Mouse (Mus musculus) heart, adult 2 months (tissue): ENCODE measurements at regions not wholly inside any gene's neighbourhood (a gene's known extent, or its start where the extent isn't known, plus 50 kb on each side); places are given as distances from the start of the nearest gene placed in this dataset.

Source experiments
- DNase-seq, 2 experiments: peaks; one replicate each; pipeline ENCODE4 v3.0.0; 2021
- H3K27ac ChIP-seq: fragments of 200-600 bp; 2 replicates; pipeline ENCODE4 v1.8.1; 2022
- H3K27me3 ChIP-seq: fragments of 200-500 bp; 2 replicates; pipeline ENCODE4 v1.6.1; 2012; ENCODE audit warnings: mild to moderate bottlenecking, low read length, inconsistent platforms, mixed read lengths; ENCODE audit not compliant: control insufficient read depth, insufficient read depth
- H3K36me3 ChIP-seq: fragments of 200-500 bp; 2 replicates; pipeline ENCODE4 v1.6.1; 2012; ENCODE audit warnings: low read length, inconsistent platforms; ENCODE audit not compliant: control insufficient read depth, insufficient read depth
- H3K4me1 ChIP-seq: fragments of 200-500 bp; 2 replicates; pipeline ENCODE4 v1.6.1; 2011; ENCODE audit warnings: low read length; ENCODE audit not compliant: control insufficient read depth, insufficient read depth
- H3K4me3 ChIP-seq: fragments of 200-600 bp; 2 replicates; pipeline ENCODE4 v1.8.1; 2022
- H3K79me2 ChIP-seq: fragments of 200-500 bp; replicated peaks from 2 replicates; pipeline ENCODE4 v1.6.1; 2012; ENCODE audit warnings: mild to moderate bottlenecking, inconsistent platforms, low read length, moderate library complexity, mixed read lengths; ENCODE audit not compliant: control insufficient read depth, insufficient read depth
- H3K9ac ChIP-seq: fragments of 200-500 bp; 2 replicates; pipeline ENCODE4 v1.6.1; 2012; ENCODE audit warnings: low read depth, mild to moderate bottlenecking, control low read depth, inconsistent platforms, low read length, mixed read lengths
- CTCF ChIP-seq: fragments of 200-600 bp; IDR thresholded peaks from 2 replicates; pipeline ENCODE4 v1.8.1; 2022; ENCODE audit warnings: antibody characterized with exemption, mild to moderate bottlenecking, moderate library complexity
- EP300 ChIP-seq: fragments of 200-500 bp; IDR thresholded peaks from 2 replicates; pipeline ENCODE4 v1.6.1; 2011; ENCODE audit warnings: low read depth, low read length, control low read depth; ENCODE audit not compliant: insufficient read depth
- POLR2A ChIP-seq: fragments of 200-500 bp; IDR thresholded peaks from 2 replicates; pipeline ENCODE4 v1.6.1; 2011; ENCODE audit warnings: mild to moderate bottlenecking, low read depth, low read length, control low read depth; ENCODE audit not compliant: insufficient read depth
- whole genome bisulfite sequencing: fragments of 180-500 bp; shearing (Covaris S2); methylation state at CpG from one replicate; pipeline ENCODE4 v1.1.7; 2018; 5-methylcytosine and 5-hydroxymethylcytosine counted together
- intact Hi-C: fragments of 180-260 bp; cut with DNase I; formaldehyde crosslinking; loops from one replicate; pipeline ENCODE4 v1.15.1; 2025

DNA sequence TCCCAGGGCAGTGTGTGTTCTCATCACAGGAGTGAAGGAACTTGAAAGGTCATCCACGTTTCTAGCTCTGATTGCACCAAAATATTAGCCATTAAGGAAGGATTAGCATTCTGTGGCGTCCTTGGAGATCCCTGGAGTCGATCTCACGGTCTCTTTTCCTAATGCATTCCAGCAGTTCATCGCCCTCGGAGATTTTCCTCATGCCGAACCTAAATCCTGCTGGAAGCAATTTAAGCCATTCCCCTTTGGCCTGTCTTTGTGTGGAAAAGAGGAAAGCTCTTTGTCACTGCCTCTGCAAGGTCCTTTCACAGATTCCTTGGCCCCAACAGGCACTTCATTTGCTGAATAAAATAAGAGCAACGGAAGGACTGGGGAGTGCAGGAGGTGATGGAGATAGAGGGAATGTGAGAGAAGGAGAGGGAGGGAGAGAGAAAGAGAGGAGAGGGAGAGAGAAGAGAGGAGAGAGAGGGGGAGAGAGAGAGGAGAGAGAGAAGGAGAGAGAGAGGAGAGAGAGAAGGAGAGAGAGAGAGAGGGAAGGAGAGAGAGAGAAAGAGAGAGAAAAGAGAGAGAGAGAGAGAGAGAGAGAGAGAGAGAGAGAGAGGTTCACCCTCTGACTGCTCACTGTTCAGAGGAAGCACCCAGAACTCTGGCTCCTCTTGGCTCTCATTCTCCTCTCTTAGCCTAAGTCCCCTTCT lies 177.2 kb upstream of the Zfp462 start:
- H3K4me1 ChIP-seq, result no peaks in the 10 kb centered on the region; the same call in 1 of the 2 replicates
- no peaks in the 10 kb centered on the region for H3K79me2 ChIP-seq
- 56% methylated on average over 8 of the region's 8 CpGs for WGBS
- intact Hi-C loops, result no loop called here
- TF ChIP-seq POLR2A, result no peak
- TF ChIP-seq EP300, result no peak
- no peaks in the 10 kb centered on the region for H3K36me3 ChIP-seq
- no peak overlapping the region for H3K9ac ChIP-seq
- no peaks in the 10 kb centered on the region for H3K27me3 ChIP-seq
- no peak for DNase-seq
- no peak overlapping the region for H3K27ac ChIP-seq
- no peak overlapping the region for H3K4me3 ChIP-seq

DNA sequence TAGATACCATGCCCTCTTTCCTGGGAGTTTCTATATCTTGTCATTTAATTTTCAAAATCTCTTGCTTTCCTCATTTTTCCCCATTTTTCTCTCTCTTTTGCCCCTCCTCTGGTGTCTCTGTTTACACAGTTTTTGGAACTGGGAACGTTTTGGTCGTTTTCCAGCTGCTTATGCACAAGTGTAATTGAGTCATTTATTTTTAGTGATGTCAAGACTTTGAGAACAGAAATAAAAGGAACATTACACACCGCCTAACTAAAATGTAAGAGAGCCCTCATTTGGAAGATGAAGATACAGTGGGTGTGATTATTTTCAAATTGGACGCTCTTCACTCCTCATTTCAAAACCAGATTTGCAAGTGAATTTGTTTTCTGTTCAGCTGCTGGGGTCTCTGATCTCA lies 176.0 kb upstream of the Zfp462 start:
- intact Hi-C loops, result no loop called here

DNA sequence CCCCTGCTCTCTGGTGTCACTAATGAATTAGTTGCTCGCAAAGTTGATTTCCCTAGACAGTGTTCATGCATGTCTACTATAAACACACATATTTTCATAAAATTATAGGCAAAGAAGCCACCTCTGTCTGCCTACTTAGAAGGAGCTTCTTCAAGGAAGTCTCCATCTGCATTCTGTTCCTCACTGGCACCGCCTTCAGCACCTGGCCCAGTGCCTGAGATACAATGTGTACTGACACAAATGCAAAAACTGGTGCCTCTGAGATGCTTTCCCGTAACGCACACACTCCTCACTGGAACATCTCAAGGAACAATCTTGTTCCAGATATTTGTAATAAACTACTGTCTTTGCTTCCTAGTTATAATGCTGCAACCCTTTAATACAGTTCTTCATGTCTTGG lies 170.8 kb upstream of the Zfp462 start:
- H3K4me1 ChIP-seq, result no peaks in the 10 kb centered on the region
- no peak overlapping the region for H3K4me3 ChIP-seq
- no peak overlapping the region for H3K27ac ChIP-seq
- no peaks in the 10 kb centered on the region for H3K36me3 ChIP-seq
- no peak overlapping the region for H3K9ac ChIP-seq
- H3K79me2 ChIP-seq, result no peaks in the 10 kb centered on the region
- WGBS, result 85% methylated on average over 4 of the region's 4 CpGs
- no peak for TF ChIP-seq EP300
- no peak for TF ChIP-seq CTCF
- no peak for TF ChIP-seq POLR2A
- no peak for DNase-seq
- intact Hi-C loops, result no loop called here
- H3K27me3 ChIP-seq, result no peaks in the 10 kb centered on the region

More for the DNA sequence above, 176.0 kb upstream of the Zfp462 start:
- Histone ChIP-seq H3K27me3 (no peaks in the 10 kb centered on the region), H3K36me3 (no peaks in the 10 kb centered on the region), H3K4me1 (no peaks in the 10 kb centered on the region; the same call in 1 of the 2 replicates), H3K27ac (no peak overlapping the region), H3K4me3 (no peak overlapping the region), H3K79me2 (no peaks in the 10 kb centered on the region), H3K9ac (no peak overlapping the region)
- TF ChIP-seq EP300 (no peak), CTCF (no peak), POLR2A (no peak)
- DNase-seq, result no peak
- WGBS, result 52% methylated on average over 4 of the region's 4 CpGs

GRCm38 (mm10) chr4:54774717-54775116 lies 170.1 kb upstream of the Zfp462 start:
- Histone ChIP-seq H3K4me1 (no peaks in the 10 kb centered on the region), H3K27me3 (no peaks in the 10 kb centered on the region), H3K4me3 (no peak overlapping the region), H3K9ac (no peak overlapping the region), H3K36me3 (no peaks in the 10 kb centered on the region), H3K27ac (no peak overlapping the region), H3K79me2 (no peaks in the 10 kb centered on the region)
- TF ChIP-seq CTCF, result no peak
- TF ChIP-seq EP300, result no peak
- TF ChIP-seq POLR2A, result no peak
- intact Hi-C loops, result no loop called here
- DNase-seq, result no peak

GRCm38 (mm10) chr4:54780511-54780910 lies 164.3 kb upstream of the Zfp462 start:
- TF ChIP-seq EP300 (no peak), CTCF (no peak), POLR2A (no peak)
- no peak overlapping the region for H3K27ac ChIP-seq
- no peak overlapping the region for H3K9ac ChIP-seq
- H3K79me2 ChIP-seq, result no peaks in the 10 kb centered on the region
- intact Hi-C loops, result no loop called here
- no peak overlapping the region for H3K4me3 ChIP-seq
- no peak for DNase-seq
- 50% methylated on average over 4 of the region's 4 CpGs for WGBS
- H3K36me3 ChIP-seq, result no peaks in the 10 kb centered on the region
- no peaks in the 10 kb centered on the region for H3K4me1 ChIP-seq
- H3K27me3 ChIP-seq, result no peaks in the 10 kb centered on the region

GRCm38 (mm10) chr4:54791217-54791742 lies 153.6 kb upstream of the Zfp462 start:
- no peaks in the 10 kb centered on the region for H3K4me1 ChIP-seq
- no peaks in the 10 kb centered on the region for H3K79me2 ChIP-seq
- WGBS, result 78% methylated on average over 5 of the region's 5 CpGs
- no peaks in the 10 kb centered on the region for H3K36me3 ChIP-seq
- no peaks in the 10 kb centered on the region for H3K27me3 ChIP-seq
- DNase-seq, result no peak
- intact Hi-C loops, result no loop called here
- TF ChIP-seq EP300 (no peak), POLR2A (no peak), CTCF (no peak)
- H3K4me3 ChIP-seq, result no peak overlapping the region
- no peak overlapping the region for H3K27ac ChIP-seq
- H3K9ac ChIP-seq, result no peak overlapping the region
